Mouse (Mus musculus) liver, postnatal 0 days (tissue): ENCODE data around the gene Ppfia2.

Experiments
- CTCF ChIP-seq: sonication (generic); IDR thresholded peaks from 2 replicates; pipeline ENCODE4 v1.5.1; 2016; ENCODE audit warnings: antibody characterized with exemption, low read depth
- EP300 ChIP-seq: IDR thresholded peaks from 2 replicates; pipeline ENCODE4 v1.6.1; 2016; ENCODE audit warnings: antibody characterized with exemption, low read depth, mild to moderate bottlenecking

DNA sequence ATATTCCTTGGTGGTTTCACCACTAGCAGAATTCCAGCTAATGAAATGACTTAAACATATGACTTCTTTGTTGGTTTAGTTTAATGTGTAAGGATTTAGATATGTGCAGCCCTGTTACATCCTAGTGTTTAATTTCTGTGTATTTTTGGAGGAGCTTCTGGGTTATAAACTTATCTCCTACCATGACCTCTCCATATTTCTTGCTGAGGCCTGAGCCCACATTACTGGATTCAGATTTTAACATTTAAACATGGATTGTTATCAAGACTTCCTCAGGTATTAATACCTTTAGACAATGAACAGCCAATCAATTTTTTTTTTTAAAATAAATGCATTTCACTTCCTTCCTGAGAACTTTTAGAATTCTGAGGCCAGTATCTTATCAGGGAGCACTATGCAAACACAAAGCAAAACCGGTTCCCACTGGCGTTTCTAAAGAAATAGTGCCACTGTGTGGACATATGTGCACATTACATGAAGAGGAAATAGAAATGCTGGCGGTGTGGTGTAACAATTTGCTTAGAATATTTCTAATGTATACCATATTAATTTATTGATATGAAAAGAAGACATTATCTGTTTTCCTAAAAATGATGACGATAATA lies 115.4 kb downstream of the Ppfia2 start:
- TF ChIP-seq CTCF: peak; percentile 71
- no peak for TF ChIP-seq EP300
